Mouse (Mus musculus): Measurements from ENCODE around the gene Tns1. TPM values are rescaled to one million over a fixed set of nuclear protein-coding genes. Genes with fewer than 3 reads are reported as not detected.

Gene Tns1
- total RNA-seq, 2 experiments from 2014 or later: 294 to 305 TPM

DNA sequence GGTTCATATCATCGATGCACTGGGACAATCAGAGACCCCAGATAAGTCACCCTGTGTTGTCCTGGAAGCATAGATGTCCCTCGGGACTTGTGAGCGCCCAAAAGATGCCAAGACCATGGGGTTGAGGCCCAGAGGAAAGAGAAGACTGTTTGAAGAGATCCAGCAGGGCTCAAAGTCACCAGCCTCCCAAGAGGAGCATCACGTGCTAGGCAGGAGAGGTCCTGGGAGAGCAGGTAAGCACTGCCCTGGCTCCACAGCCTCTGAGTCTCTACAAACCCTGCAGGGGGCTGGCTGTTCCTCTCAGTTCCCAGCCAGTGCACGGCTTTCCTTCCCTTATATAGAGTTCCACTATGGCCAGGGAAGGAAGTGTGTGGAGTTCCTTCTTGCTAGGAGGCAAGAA is 101.7 kb downstream of the Tns1 start:
- Histone ChIP-seq H3K27ac (peak overlapping the region; percentile 72), H3K4me3 (peak overlapping the region; percentile 19)
- intact Hi-C loops (cut with DNase I): no loop called here
- no peak for TF ChIP-seq CTCF (IDR thresholded peaks at IDR 0.05)
- peak; percentile 19 for DNase-seq

DNA sequence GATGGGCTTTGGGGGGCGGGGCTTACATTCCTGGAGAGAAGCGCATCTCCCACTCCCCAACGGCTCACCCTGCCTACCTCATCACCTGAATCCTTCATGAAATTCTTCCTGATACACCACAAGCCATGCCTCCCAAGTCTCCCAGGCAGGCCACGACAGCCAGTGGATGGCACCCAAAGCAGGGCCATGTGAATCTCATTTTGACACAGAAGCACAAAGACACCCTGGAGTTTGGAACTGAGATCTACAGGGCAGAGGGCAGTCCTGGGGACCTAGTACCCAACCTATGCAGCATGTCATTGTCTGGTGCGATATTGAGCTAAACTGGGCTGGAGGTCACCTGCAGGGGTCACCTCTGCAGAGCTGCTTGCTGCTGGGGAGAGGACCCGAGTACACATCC is 104.0 kb downstream of the Tns1 start:
- Histone ChIP-seq H3K4me3 (no peak overlapping the region), H3K27ac (peak overlapping the region; percentile 40)
- TF ChIP-seq CTCF (IDR thresholded peaks at IDR 0.05): no peak
- intact Hi-C loops (cut with DNase I): no loop called here
- DNase-seq: no peak

DNA sequence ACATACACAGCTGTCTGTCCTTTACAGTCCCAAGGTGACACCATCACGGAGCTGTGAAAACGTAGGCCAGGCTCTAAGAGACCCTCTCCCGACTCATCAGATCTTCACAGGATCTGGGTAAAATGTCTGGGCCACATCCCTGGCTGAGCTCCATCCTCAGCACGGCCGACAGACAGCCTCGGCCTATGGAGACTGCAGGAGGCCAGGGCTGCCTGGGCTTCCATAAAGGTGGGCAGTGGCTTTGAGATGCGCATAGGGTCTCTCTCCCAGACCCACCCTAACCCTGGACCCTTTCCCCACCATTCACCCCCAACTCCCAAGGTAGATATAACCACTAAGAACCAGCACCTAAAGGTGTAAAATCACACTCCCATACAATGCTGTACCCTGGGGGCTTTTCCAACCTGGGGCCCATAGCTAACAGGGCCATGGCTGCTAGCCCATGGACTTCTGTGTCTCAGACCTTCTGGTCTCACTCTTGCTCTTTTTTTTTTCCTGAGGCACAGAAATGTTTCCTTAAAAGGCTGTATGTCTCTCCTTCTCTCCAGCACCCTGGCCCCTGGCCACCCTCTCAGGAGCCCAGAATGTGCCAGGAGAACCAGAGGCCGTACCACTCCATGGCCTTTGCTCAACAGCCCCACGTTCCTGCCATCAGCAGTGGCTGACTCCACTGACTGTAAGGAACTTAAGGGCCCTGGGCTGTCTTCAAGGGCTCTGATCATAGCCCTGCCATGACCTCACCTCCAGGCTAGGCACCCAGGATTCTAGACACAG is 106.7 kb downstream of the Tns1 start:
- peak; percentile 70 for DNase-seq
- peak overlapping the region; percentile 37 for H3K4me3 ChIP-seq
- no peak for TF ChIP-seq CTCF (IDR thresholded peaks at IDR 0.05)
- H3K27ac ChIP-seq: peak overlapping the region; percentile 91
- intact Hi-C loops (cut with DNase I): no loop called here

DNA sequence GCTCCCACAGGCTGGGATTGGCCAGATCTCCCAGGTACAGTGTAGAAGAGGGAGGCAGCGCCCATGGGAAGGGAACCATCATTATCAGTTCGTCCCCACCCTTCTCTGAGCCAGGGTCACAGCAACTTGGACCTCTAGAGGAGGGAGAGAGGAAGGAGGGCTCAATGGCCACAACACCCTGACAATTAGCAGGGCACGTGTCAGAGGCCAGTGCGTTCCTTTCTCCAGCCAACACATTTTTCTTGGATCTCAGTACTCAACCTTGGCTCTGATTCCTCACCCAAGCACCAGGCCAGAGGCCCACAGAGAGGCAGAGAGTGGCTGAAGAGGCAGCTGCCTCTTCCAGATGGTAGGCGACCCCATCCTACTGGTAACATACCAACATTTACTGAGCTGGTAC is 107.6 kb downstream of the Tns1 start:
- peak; percentile 55 for DNase-seq
- TF ChIP-seq CTCF (IDR thresholded peaks at IDR 0.05): no peak

DNA sequence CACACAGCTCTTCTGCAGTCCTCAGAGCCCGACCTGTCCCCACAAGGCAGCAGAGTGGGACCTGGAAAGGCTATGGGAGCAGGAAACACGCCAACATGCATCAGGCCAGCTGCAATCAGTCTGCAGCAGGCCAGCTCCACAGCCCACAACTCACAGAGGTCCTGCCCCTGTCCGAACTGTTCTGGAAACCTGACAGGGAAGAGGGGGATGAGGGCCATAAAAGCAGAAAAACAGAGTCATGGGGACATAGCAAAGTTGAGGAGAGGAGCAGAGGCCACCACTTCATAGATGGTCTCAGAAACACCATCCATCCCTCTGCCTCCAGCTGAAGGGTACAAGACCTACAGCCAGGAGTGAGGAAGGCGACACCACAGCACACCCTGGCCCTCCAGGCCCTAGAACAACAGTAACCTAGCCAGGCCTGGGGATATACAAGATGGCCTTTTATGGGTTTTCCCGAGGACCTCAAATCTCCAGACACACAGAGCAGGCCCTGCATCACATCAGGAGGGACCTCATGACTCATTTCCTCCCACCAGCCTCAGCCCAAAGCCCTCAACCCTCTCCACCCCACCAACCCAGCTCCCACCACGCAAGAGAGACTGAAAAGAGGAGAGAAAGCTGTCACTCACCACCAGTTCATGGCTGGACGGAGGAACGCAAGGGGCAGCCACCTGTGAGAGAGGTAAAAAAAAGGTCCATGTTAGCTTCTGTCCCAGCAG is 108.6 kb downstream of the Tns1 start:
- intact Hi-C loops (cut with DNase I): no loop called here
- H3K27ac ChIP-seq: peak overlapping the region; percentile 91
- no peak for TF ChIP-seq CTCF (IDR thresholded peaks at IDR 0.05)
- DNase-seq: peak; percentile 69
- peak overlapping the region; percentile 37 for H3K4me3 ChIP-seq

More for the DNA sequence above, 107.6 kb downstream of the Tns1 start:
- H3K4me3 ChIP-seq: peak overlapping the region; percentile 37
- intact Hi-C loops (cut with DNase I): no loop called here
- peak overlapping the region; percentile 91 for H3K27ac ChIP-seq

DNA sequence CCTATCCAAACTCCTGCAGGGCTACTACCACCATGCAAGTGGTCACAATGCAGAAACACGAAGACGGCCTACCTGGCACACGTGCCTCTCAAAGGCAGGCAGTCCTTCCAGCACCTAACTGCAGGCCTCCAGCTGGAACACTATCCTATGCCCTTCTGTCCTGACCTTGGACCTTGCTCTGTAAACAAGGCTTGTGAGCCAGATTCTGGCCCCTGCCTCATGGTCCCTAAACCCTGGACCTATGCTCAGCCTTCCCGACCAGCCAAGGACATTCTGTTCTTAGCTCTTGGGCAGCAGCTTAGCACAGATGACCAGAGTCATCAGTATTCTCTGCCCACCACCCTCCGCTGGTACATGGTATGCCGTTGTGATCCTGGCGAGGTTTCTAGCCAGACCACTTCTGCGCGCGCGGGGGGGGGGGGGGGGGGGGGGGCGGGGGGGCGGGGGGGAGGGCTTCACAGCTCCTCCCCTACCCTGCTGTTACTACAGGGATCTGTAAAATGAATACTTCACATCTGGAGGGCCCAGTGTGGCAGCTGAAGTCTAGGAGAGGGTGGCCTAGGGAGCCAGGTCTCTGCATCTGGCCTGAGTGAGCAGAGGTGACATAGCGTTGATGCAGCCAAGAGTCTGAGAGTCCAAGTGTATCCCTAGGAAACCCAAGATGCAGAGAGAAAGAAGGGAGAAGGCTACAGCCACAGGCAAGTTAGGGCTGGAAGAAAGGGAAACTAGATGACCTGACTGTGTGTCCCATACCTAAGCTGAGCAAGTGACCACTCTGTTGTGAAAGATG is 109.5 kb downstream of the Tns1 start:
- Histone ChIP-seq H3K4me3 (peak overlapping the region; percentile 30), H3K27ac (peak overlapping the region; percentile 91)
- peak; percentile 89 for DNase-seq

DNA sequence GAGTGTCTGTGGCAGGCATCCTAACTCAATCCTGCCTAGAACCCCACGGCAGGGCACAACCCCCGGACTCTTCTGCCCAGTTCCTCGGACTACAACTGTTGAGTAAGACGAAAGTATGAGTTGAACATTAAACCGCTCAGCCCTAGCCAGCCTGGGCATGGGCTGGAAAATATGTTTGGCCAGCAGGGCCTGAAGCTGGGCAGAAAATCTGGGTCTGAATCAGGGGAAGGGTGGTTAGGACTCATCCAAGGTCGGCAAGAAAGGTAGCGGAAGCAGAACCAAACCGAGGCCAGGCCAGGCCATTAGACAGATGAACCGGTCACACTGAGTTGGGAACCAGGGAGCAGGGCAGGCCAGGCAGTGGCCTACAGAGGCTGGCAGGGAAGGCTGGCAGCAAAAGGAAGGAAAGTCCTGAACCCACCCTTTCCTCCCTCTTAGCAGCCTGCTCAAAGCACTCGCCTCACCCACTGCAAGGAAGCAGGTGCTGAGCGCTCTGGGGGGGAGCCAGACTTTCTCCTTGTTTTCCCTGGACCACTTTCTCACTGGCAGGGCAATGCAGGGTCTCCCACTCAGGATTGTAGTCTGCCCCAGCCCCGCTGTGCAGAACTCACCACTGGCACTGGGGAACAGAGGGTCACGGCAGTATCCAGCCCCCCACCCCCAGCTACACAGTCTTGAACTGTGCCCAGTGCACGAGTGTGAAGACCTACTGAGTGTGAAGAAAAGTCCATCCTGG is 110.8 kb downstream of the Tns1 start:
- no peak for TF ChIP-seq CTCF (IDR thresholded peaks at IDR 0.05)
- peak overlapping the region; percentile 34; the same call in 1 of the 2 replicates for H3K4me3 ChIP-seq
- H3K27ac ChIP-seq: peak overlapping the region; percentile 91
- peak; percentile 64 for DNase-seq
- intact Hi-C loops (cut with DNase I): no loop called here

More for the DNA sequence above, 109.5 kb downstream of the Tns1 start:
- intact Hi-C loops (cut with DNase I): no loop called here
- no peak for TF ChIP-seq CTCF (IDR thresholded peaks at IDR 0.05)

DNA sequence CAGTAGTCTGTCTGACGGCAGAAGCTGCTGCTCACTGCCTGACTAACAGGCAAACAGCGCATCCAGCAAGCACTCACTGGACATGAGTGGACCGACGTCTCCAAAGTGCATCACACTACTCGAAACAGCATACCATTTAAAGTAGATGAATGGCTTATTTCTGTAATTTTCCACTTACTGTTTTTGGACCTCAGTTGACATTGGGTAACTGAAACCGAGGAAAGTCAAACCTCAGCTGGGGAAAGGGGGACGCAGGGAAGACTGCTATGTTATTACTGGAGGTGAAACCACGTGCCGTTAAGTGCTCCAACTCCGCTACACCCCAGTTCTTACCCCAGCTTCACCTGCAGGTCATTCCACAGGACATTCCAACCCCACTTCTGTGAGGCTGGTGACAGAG is 111.5 kb downstream of the Tns1 start:
- intact Hi-C loops (cut with DNase I): no loop called here
- no peak for DNase-seq
- Histone ChIP-seq H3K27ac (peak overlapping the region; percentile 91), H3K4me3 (peak overlapping the region; percentile 34; the same call in 1 of the 2 replicates)
- no peak for TF ChIP-seq CTCF (IDR thresholded peaks at IDR 0.05)

DNA sequence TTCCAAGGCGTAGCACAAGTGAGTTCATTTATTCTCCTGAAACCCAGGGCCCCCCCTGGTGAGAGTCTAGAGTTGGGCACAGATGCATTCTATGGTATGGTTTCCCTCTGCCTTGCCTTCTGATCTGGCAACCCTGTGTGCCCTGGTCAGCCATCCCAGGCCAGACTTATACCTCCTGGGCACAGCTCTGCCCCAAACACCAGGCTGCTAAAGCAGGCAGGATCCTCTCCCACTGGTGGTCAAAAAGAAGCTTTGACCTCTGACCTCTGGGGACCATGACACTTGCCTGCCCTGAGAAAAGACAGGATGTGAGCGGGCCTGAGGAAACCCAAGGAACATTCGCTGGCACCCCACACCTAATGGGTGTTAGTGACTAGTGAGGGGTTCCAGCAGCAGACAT is 114.8 kb downstream of the Tns1 start:
- no peak for DNase-seq
- TF ChIP-seq CTCF (IDR thresholded peaks at IDR 0.05): no peak
- peak overlapping the region; percentile 9; the same call in 1 of the 2 replicates for H3K4me3 ChIP-seq
- intact Hi-C loops (cut with DNase I): loop anchor here (2.0 to 5.0 kb wide), 2 partner anchors 33 to 59 kb away; no protein-coding TSS in a partner anchor
- H3K27ac ChIP-seq: peak overlapping the region; percentile 97

DNA sequence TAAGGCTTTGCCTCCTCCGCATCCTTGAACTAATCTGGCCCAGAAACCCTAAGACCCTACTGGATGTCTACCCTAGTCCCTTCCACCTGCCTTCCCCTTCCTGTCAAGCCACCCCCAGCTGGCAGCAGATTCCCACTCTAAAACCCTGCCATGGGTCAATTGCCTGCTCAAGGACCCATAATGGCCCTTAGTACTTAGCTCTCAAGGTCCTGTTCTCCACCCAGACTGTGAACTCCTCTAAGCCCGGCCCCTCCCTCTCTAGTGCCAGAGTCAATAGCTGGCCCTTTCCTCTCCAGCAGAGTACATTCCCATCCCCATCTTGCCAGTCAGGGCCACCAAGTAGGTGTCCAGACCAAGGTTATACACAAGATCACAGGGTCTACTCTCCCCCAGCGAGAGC is 115.3 kb downstream of the Tns1 start:
- intact Hi-C loops (cut with DNase I): loop anchor here (2.0 to 5.0 kb wide), 2 partner anchors 33 to 60 kb away; no protein-coding TSS in a partner anchor
- peak overlapping the region; percentile 97 for H3K27ac ChIP-seq
- peak overlapping the region; percentile 61 for H3K4me3 ChIP-seq

DNA sequence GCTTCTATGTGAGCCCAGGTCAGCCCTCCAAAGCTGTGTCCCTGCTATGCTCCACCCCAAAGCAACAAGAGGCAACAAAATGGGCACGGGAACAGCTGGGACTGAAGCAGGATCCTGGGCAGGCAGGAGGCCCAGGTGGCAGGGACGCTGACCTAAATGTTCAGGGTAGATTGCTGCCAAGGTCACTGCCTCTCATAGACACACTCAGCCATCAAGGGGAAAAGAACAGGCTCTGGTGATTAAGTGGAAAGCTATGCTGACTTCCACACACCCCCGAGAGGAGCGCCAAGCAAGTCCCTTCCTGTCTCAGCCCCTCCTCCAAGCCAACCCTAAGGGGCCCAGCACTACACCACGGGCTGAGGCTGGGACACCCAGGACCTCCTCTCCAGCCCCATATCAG is 115.8 kb downstream of the Tns1 start:
- intact Hi-C loops (cut with DNase I): loop anchor here (2.0 to 5.0 kb wide), 2 partner anchors 34 to 60 kb away; no protein-coding TSS in a partner anchor
- no peak for TF ChIP-seq CTCF (IDR thresholded peaks at IDR 0.05)
- Histone ChIP-seq H3K4me3 (peak overlapping the region; percentile 61), H3K27ac (peak overlapping the region; percentile 97)
- peak; percentile 88 for DNase-seq

More for the DNA sequence above, 115.3 kb downstream of the Tns1 start:
- no peak for DNase-seq
- no peak for TF ChIP-seq CTCF (IDR thresholded peaks at IDR 0.05)
